Mouse (Mus musculus): ENCODE results near the gene Zcchc17. TPM values are rescaled to one million over a fixed set of nuclear protein-coding genes. Genes with fewer than 3 reads are reported as not detected.

Gene Zcchc17
- polyA plus RNA-seq, 1 experiment from 2014 or later: 71.7 TPM

GRCm38 (mm10) chr4:130276573-130277176 is 83.1 kb downstream of the Zcchc17 start:
- Histone ChIP-seq H3K36me3 (no peaks in the 10 kb centered on the region), H3K9me3 (no peaks in the 10 kb centered on the region), H3K27ac (replicated peaks) (no peak overlapping the region), H3K4me3 (no peak overlapping the region), H3K9ac (replicated peaks) (peak overlapping the region; percentile 39; the same call in 1 of the 2 replicates), H3K4me1 (peaks cover 29% of the 10 kb centered on the region), H3K27me3 (peaks cover 22% of the 10 kb centered on the region), H3K4me2 (replicated peaks) (peak overlapping the region; percentile 74)
- WGBS: 77% methylated on average over 7 of the region's 7 CpGs
- no peak for ATAC-seq (ENCODE audit: low FRiP score, low read depth)

- WGBS: 44% methylated on average over 5 of the region's 5 CpGs
- H3K9ac ChIP-seq (replicated peaks): peak overlapping the region; percentile 95; the same call in 1 of the 2 replicates
- H3K4me1 ChIP-seq: peaks cover 31% of the 10 kb centered on the region
- H3K4me2 ChIP-seq (replicated peaks): peak overlapping the region; percentile 74
- H3K4me3 ChIP-seq: peak overlapping the region; percentile 75
- H3K9me3 ChIP-seq: no peaks in the 10 kb centered on the region
- peak overlapping the region; percentile 97; the same call in 1 of the 2 replicates for H3K27ac ChIP-seq (replicated peaks)
- H3K27me3 ChIP-seq: peaks cover 18% of the 10 kb centered on the region
- ATAC-seq (ENCODE audit: low FRiP score, low read depth): no peak
- no peaks in the 10 kb centered on the region for H3K36me3 ChIP-seq
Measured at GRCm38 (mm10) chr4:130275823-130276105, 84.0 kb downstream of the Zcchc17 start.

- Histone ChIP-seq H3K9ac (replicated peaks) (peak overlapping the region; percentile 95), H3K4me3 (peak overlapping the region; percentile 75), H3K27ac (replicated peaks) (peak overlapping the region; percentile 97), H3K27me3 (peaks cover 18% of the 10 kb centered on the region), H3K36me3 (no peaks in the 10 kb centered on the region), H3K9me3 (no peaks in the 10 kb centered on the region), H3K4me1 (peaks cover 31% of the 10 kb centered on the region), H3K4me2 (replicated peaks) (peak overlapping the region; percentile 74)
- ATAC-seq (ENCODE audit: low FRiP score, low read depth): peak; percentile 42
- WGBS: under 1% methylated on average over 61 of the region's 62 CpGs
Measured at GRCm38 (mm10) chr4:130275016-130275822, 84.5 kb downstream of the Zcchc17 start.

GRCm38 (mm10) chr4:130274346-130275015 is 85.3 kb downstream of the Zcchc17 start:
- Histone ChIP-seq H3K4me3 (peak overlapping the region; percentile 75), H3K27ac (replicated peaks) (peak overlapping the region; percentile 97), H3K9ac (replicated peaks) (peak overlapping the region; percentile 95), H3K4me1 (peaks cover 31% of the 10 kb centered on the region), H3K4me2 (replicated peaks) (peak overlapping the region; percentile 74), H3K36me3 (no peaks in the 10 kb centered on the region), H3K27me3 (peaks cover 18% of the 10 kb centered on the region), H3K9me3 (no peaks in the 10 kb centered on the region)
- under 1% methylated on average over 28 of the region's 29 CpGs for WGBS
- peak; percentile 86 for ATAC-seq (ENCODE audit: low FRiP score, low read depth)

GRCm38 (mm10) chr4:130273698-130274345 is 85.9 kb downstream of the Zcchc17 start:
- Histone ChIP-seq H3K4me1 (peaks cover 31% of the 10 kb centered on the region), H3K27me3 (peaks cover 18% of the 10 kb centered on the region), H3K36me3 (no peaks in the 10 kb centered on the region), H3K9me3 (no peaks in the 10 kb centered on the region), H3K4me3 (peak overlapping the region; percentile 75), H3K9ac (replicated peaks) (peak overlapping the region; percentile 95), H3K27ac (replicated peaks) (peak overlapping the region; percentile 97), H3K4me2 (replicated peaks) (peak overlapping the region; percentile 74)
- peak; percentile 17; the same call in 1 of the 2 replicates for ATAC-seq (ENCODE audit: low FRiP score, low read depth)
- WGBS: 5% methylated on average over 12 of the region's 12 CpGs

- no peak for ATAC-seq (ENCODE audit: low FRiP score, low read depth)
- no peaks in the 10 kb centered on the region for H3K36me3 ChIP-seq
- no peaks in the 10 kb centered on the region for H3K9me3 ChIP-seq
- no peak overlapping the region for H3K4me3 ChIP-seq
- H3K27ac ChIP-seq (replicated peaks): no peak overlapping the region
- no peak overlapping the region for H3K4me2 ChIP-seq (replicated peaks)
- no peak overlapping the region for H3K9ac ChIP-seq (replicated peaks)
- 86% methylated on average over 6 of the region's 6 CpGs for WGBS
- H3K4me1 ChIP-seq: peaks cover 37% of the 10 kb centered on the region
- no peaks in the 10 kb centered on the region for H3K27me3 ChIP-seq
Measured at GRCm38 (mm10) chr4:130270611-130271347, 89.0 kb downstream of the Zcchc17 start.

- Histone ChIP-seq H3K9me3 (no peaks in the 10 kb centered on the region), H3K4me2 (replicated peaks) (no peak overlapping the region), H3K27ac (replicated peaks) (no peak overlapping the region), H3K27me3 (no peaks in the 10 kb centered on the region), H3K36me3 (no peaks in the 10 kb centered on the region), H3K9ac (replicated peaks) (no peak overlapping the region), H3K4me1 (peaks cover 38% of the 10 kb centered on the region), H3K4me3 (no peak overlapping the region)
- WGBS: 90% methylated on average over 8 of the region's 8 CpGs
- no peak for ATAC-seq (ENCODE audit: low FRiP score, low read depth)
Measured at GRCm38 (mm10) chr4:130270089-130270488, 89.7 kb downstream of the Zcchc17 start.

- Histone ChIP-seq H3K4me1 (peaks cover 48% of the 10 kb centered on the region), H3K27ac (replicated peaks) (0 out of 2 replicates have a peak overlapping the region, but pooled peaks have one; percentile 6), H3K4me2 (replicated peaks) (no peak overlapping the region), H3K9me3 (no peaks in the 10 kb centered on the region), H3K36me3 (peaks cover 5% of the 10 kb centered on the region; the same call in 1 of the 2 replicates), H3K9ac (replicated peaks) (no peak overlapping the region), H3K27me3 (peaks cover 6% of the 10 kb centered on the region; the same call in 1 of the 2 replicates), H3K4me3 (no peak overlapping the region)
- no peak for ATAC-seq (ENCODE audit: low FRiP score, low read depth)
- 85% methylated on average over 10 of the region's 10 CpGs for whole genome bisulfite sequencing
Measured at GRCm38 (mm10) chr4:130268736-130269135, 91.0 kb downstream of the Zcchc17 start.

- Histone ChIP-seq H3K4me2 (replicated peaks) (no peak overlapping the region), H3K9ac (replicated peaks) (no peak overlapping the region), H3K27ac (replicated peaks) (no peak overlapping the region), H3K9me3 (no peaks in the 10 kb centered on the region; the same call in 1 of the 2 replicates), H3K27me3 (peaks cover 15% of the 10 kb centered on the region; the same call in 1 of the 2 replicates), H3K4me1 (peaks cover 34% of the 10 kb centered on the region), H3K36me3 (peaks cover 22% of the 10 kb centered on the region), H3K4me3 (no peak overlapping the region)
- ATAC-seq (ENCODE audit: low FRiP score, low read depth): no peak
- 80% methylated on average over 7 of the region's 7 CpGs for WGBS
Measured at GRCm38 (mm10) chr4:130267069-130267468, 92.7 kb downstream of the Zcchc17 start.

GRCm38 (mm10) chr4:130266601-130267000 is 93.1 kb downstream of the Zcchc17 start:
- no peak for ATAC-seq (ENCODE audit: low FRiP score, low read depth)
- H3K27ac ChIP-seq (replicated peaks): no peak overlapping the region
- no peak overlapping the region for H3K9ac ChIP-seq (replicated peaks)
- no peak overlapping the region for H3K4me3 ChIP-seq
- peaks cover 27% of the 10 kb centered on the region for H3K36me3 ChIP-seq
- peaks cover 15% of the 10 kb centered on the region; the same call in 1 of the 2 replicates for H3K27me3 ChIP-seq
- no peaks in the 10 kb centered on the region; the same call in 1 of the 2 replicates for H3K9me3 ChIP-seq
- no peak overlapping the region for H3K4me2 ChIP-seq (replicated peaks)
- WGBS: 47% methylated on average over 9 of the region's 9 CpGs
- peaks cover 31% of the 10 kb centered on the region for H3K4me1 ChIP-seq

Data from midbrain, embryonic 12.5 days (tissue).